12 mouse cellular contexts compared by ENCODE assay signal in genomic region chr7:40654982-40655381, GRCm38 (mm10).
DNase-seq lines count a peak whose midpoint lies in the region; ATAC-seq and TF ChIP-seq lines count a peak whose summit lies in the region.
"Had no signal": no experiment of that assay in that cellular context is flagged by ENCODE, and none has a peak within 500 bp of the region (broad histone marks: within the 10 kb centered on the region; RNA-seq: fewer than 3 reads in every experiment).

No protein-coding gene starts in this region.

- no peak for TF ChIP-seq CTCF in lung, adult 2 months (IDR thresholded peaks at IDR 0.05; ENCODE audit: insufficient read depth, low read length)

- H3K27me3 ChIP-seq in forebrain, embryonic 16.5 days (replicated peaks; ENCODE audit: control insufficient read depth, insufficient read depth, low read length): no peaks in the 10 kb centered on the region
- H3K27me3 ChIP-seq in hindbrain, embryonic 16.5 days (replicated peaks; ENCODE audit: control insufficient read depth, insufficient read depth, low read length): no peaks in the 10 kb centered on the region
- H3K27me3 ChIP-seq in midbrain, embryonic 15.5 days (replicated peaks): no peaks in the 10 kb centered on the region
- H3K27me3 ChIP-seq: CH12.LX had no signal

- peak; percentile 69; the same call in 1 of the 2 replicates for ATAC-seq in forebrain, embryonic 16.5 days
- ATAC-seq in hindbrain, embryonic 16.5 days: peak; percentile 64; the same call in 1 of the 2 replicates
- ATAC-seq in midbrain, embryonic 15.5 days (replicated peaks): peak; percentile 58

- H3K4me3 ChIP-seq in forebrain, embryonic 16.5 days (replicated peaks; ENCODE audit: low read length): no peak overlapping the region
- H3K4me3 ChIP-seq in hindbrain, embryonic 16.5 days (ENCODE audit: low read length): no peak overlapping the region
- H3K4me3 ChIP-seq in midbrain, embryonic 15.5 days: no peak overlapping the region
- no peak overlapping the region for H3K4me3 ChIP-seq in lung, adult 2 months (replicated peaks; ENCODE audit: extremely low read depth, low read depth, low read length)
- H3K4me3 ChIP-seq: myocyte had no signal

- peak; percentile 10 to 38 for DNase-seq in kidney, postnatal 4 days
- DNase-seq in kidney, postnatal 10 days: no peak
- no peak for DNase-seq in adrenal gland, postnatal 25 days
- DNase-seq in lung, adult 18-20 months: no peak
- DNase-seq in lung, adult 2 months: no peak
- DNase-seq: cerebellum, postnatal 36 days; lung, embryonic 14.5 days had no signal

- H3K27ac ChIP-seq in forebrain, embryonic 16.5 days (ENCODE audit: low read length): no peak overlapping the region
- no peak overlapping the region for H3K27ac ChIP-seq in hindbrain, embryonic 16.5 days (ENCODE audit: low read depth, low read length)
- H3K27ac ChIP-seq in midbrain, embryonic 15.5 days: no peak overlapping the region

- H3K4me1 ChIP-seq in forebrain, embryonic 16.5 days (replicated peaks; ENCODE audit: control insufficient read depth, insufficient read depth, low read length): 0 out of 2 replicates have a peak, but pooled peaks cover 2% of the 10 kb centered on the region
- H3K4me1 ChIP-seq in hindbrain, embryonic 16.5 days (ENCODE audit: control insufficient read depth, insufficient read depth, low read depth, low read length): no peaks in the 10 kb centered on the region
- no peaks in the 10 kb centered on the region for H3K4me1 ChIP-seq in midbrain, embryonic 15.5 days
- H3K4me1 ChIP-seq in lung, adult 2 months (ENCODE audit: control insufficient read depth, insufficient read depth, low read length): no peaks in the 10 kb centered on the region

- WGBS in forebrain, embryonic 16.5 days: 52% methylated on average over 7 of the region's 7 CpGs
- 34% methylated on average over 7 of the region's 7 CpGs for WGBS in hindbrain, embryonic 16.5 days
- WGBS in midbrain, embryonic 15.5 days: 58% methylated on average over 7 of the region's 7 CpGs
- 79% methylated on average over 7 of the region's 7 CpGs for WGBS in lung, adult 2 months

- H3K36me3 ChIP-seq in forebrain, embryonic 16.5 days (ENCODE audit: control insufficient read depth, insufficient read depth): no peaks in the 10 kb centered on the region
- no peaks in the 10 kb centered on the region for H3K36me3 ChIP-seq in hindbrain, embryonic 16.5 days (ENCODE audit: control insufficient read depth, insufficient read depth, low read length)
- no peaks in the 10 kb centered on the region for H3K36me3 ChIP-seq in midbrain, embryonic 15.5 days (replicated peaks)

- TF ChIP-seq POLR2A in lung, adult 2 months (IDR thresholded peaks at IDR 0.05; ENCODE audit: borderline replicate concordance, extremely low read depth, low read depth, low read length): no peak

- H3K9ac ChIP-seq in forebrain, embryonic 16.5 days (replicated peaks; ENCODE audit: low read depth, low read length): no peak overlapping the region
- no peak overlapping the region for H3K9ac ChIP-seq in hindbrain, embryonic 16.5 days (ENCODE audit: low read depth, low read length)
- H3K9ac ChIP-seq in midbrain, embryonic 15.5 days: no peak overlapping the region
- H3K9ac ChIP-seq: lung, embryonic 14.5 days had no signal

- H3K9me3 ChIP-seq in forebrain, embryonic 16.5 days (ENCODE audit: control insufficient read depth, low read length): no peaks in the 10 kb centered on the region; the same call in 1 of the 2 replicates
- no peaks in the 10 kb centered on the region for H3K9me3 ChIP-seq in hindbrain, embryonic 16.5 days (ENCODE audit: control insufficient read depth, low read length)
- no peaks in the 10 kb centered on the region for H3K9me3 ChIP-seq in midbrain, embryonic 15.5 days

- no peak overlapping the region for H3K4me2 ChIP-seq in forebrain, embryonic 16.5 days (ENCODE audit: low read length)
- no peak overlapping the region for H3K4me2 ChIP-seq in hindbrain, embryonic 16.5 days (ENCODE audit: low read length)
- no peak overlapping the region for H3K4me2 ChIP-seq in midbrain, embryonic 15.5 days
- H3K4me2 ChIP-seq: lung, embryonic 14.5 days had no signal

Comparison
In these comparisons a context has a peak if more than half of its experiments do, and no peak if none do; other contexts are left out.
1. DNase-seq: peak in kidney, postnatal 4 days (2 of 2); none in kidney, postnatal 10 days (single experiment), adrenal gland, postnatal 25 days (single experiment), lung, adult 18-20 months (0 of 2) and lung, adult 2 months (single experiment).
2. Peak in every context shown above with its lines, with median percentiles within 50 percentile points of each other: ATAC-seq.